Mouse (Mus musculus) gastrocnemius, postnatal 10 days (tissue): Measurements from ENCODE around the gene Slc35d1. TPM values are rescaled to one million over a fixed set of nuclear protein-coding genes. Genes with fewer than 3 reads are reported as not detected.

Experiments used
- DNase-seq: peaks from one replicate; pipeline ENCODE4 v3.0.0; 2021; ENCODE audit warnings: mixed read lengths
- long read RNA-seq, 2 experiments: library from polyadenylated mRNA; stranded (forward); transcript quantifications; one replicate each; pipeline ENCODE4 v2.0.0; 2021
- total RNA-seq, 2 experiments: library from RNA; stranded (reverse); gene quantifications; 2 replicates each; pipeline ENCODE4 v1.2.3; 2021

Gene Slc35d1
- total RNA-seq, result 1 to 10 TPM; 4.8 to 5.5 TPM
- long read RNA-seq, experiment 1, full-length matches to known transcripts, result 6 of 11 reads
- long read RNA-seq, experiment 1, partial matches to known transcripts, result 2 of 11 reads
- long read RNA-seq, experiment 1, other reads (novel, unspliced or antisense), result 3 of 11 reads
- long read RNA-seq, experiment 2, full-length matches to known transcripts, result 2 of 3 reads
- long read RNA-seq, experiment 2, partial matches to known transcripts, result 0 of 3 reads
- long read RNA-seq, experiment 2, other reads (novel, unspliced or antisense), result 1 of 3 reads

DNA sequence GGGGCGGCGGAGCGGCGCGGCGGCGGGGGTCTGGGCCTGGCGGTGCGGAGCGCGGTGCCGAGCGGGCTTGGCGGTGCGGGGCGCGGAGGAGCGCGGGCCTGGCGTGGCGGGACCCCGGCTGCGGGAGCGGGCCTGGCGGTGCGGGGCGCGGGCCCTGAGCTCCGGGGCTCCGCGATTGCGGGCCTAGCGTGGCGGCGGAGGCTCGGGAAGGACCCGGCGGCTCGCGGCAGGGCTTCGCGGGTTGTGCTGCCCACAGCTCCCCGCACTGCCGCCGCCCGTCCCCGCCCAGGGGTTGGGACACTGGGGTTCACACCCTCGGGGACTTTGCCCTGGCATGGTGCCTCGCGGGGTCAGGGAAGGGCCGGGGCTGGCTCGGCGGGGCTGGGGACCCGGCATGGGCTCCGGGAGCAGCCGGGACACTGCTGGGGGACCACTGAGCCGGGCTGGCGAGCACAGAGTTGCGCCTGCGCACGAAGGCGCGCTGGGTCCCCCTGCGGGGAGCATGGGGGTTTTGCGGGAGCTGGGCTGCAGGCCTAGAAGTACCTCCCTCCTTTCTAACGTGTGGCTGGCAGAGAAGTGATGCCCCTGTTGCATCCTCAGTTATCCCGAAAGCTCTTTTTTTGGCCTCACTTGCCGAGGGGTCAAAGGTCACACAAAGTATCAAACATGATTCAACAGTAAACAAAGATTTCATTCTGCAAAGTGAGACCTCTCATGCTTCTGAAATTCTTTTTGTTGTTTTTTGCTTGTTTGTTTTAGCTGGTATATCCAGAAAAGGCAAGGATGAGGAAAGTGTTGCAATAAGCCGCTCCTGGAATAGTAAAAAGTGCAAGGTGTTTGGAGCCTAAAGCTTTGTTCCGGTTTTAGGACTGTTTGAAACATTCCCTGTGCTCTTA, at the start of gene Slc35d1:
Gene Slc35d1, minus strand, starts transcription at position 240 of the 896 bp plus-strand sequence.
- DNase-seq, result peak; percentile 80

DNA sequence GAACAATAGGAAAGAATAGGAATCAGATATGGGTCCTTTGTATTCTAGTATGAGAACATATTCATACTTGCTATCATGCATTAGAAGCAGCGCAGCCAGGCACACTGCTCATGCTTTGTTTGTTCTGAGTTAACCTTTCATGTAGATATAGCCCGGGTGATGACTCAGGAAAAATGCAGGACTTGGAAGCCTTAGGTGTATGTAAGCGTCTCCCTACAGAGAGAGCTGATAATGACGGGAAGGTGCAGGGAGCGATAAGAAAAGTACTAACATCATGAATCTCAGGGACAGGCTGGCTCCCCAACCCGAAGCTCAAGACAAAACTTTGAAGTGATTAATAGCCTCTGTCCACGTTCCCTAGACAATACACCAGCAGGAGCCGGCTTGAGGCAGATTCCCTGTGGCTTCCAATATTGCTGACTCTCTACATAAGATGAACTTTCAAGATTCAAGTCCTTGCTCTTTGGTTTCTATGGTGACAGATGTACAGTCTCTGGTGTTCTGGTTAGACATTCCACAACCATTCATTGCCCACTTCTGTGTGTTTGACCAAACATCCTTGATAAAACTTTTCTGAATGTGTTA, 48.9 kb upstream of the Slc35d1 start:
- no peak for DNase-seq

GRCm38 (mm10) chr4:103263378-103263777, 48.4 kb upstream of the Slc35d1 start:
- no peak for DNase-seq

DNA sequence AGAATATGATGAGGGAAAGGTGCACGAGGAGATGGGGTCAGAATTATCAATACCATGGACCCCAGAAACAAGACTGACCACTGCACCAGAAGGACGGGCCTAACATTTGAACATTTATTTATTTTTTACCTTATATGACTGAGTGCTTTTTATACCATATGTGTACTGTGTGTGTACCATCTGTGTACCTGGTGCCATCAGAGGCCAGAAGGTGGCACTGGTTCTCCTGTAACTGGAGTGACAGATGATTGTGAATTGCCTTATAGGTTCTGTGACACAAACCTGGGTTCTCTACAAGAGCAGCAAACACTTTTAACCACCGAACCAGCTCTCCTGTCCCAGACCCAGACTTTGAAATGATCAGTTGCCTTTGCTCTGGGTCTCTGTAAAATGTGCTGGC, 43.9 kb upstream of the Slc35d1 start:
- DNase-seq, result no peak

DNA sequence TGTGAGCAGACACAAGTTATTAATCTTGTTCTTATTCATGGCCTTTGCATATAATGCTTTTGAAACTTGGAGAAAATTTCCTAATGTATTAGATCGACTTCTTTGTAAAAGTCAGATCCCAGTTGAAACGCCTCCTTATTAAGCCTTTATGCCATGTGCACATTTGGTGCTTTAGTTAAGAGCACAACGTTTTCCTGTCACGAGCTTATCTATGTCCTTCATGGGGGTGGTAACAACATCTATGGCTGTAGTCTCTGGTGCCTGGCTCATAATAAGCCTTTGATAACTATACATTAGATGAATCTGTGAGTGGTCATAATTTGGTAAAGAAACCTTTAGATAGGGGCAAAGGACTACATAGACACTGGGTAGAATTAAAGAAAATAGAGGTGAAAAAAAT, 38.9 kb upstream of the Slc35d1 start:
- no peak for DNase-seq

DNA sequence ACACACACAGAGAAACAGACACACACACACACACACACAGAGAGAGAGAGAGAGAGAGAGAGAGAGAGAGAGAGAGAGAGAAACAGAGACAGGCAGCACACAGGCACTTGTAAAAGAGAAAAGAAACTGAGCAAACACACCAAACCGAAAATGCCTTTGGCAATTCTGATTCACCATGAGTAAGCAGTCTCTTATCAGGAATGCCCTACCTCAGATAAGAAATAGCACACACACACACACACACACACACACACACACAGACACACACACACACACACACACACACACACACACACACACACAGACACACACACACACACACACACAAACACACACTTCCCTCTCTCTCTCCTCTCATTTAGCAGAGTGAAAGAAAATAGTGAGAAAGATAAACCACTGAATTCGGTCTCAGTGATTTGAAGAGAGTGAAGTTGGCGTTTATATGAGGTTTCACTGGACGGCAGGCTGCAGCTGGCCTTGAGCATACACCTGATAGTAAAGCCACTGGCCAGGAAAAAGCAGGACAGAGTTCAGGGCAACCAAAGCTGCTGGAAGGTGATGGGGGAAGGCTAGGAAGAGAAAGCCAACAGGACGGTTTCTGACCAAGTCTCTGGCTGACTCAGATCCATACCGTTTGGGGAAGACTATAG, 34.6 kb upstream of the Slc35d1 start:
- DNase-seq, result no peak

DNA sequence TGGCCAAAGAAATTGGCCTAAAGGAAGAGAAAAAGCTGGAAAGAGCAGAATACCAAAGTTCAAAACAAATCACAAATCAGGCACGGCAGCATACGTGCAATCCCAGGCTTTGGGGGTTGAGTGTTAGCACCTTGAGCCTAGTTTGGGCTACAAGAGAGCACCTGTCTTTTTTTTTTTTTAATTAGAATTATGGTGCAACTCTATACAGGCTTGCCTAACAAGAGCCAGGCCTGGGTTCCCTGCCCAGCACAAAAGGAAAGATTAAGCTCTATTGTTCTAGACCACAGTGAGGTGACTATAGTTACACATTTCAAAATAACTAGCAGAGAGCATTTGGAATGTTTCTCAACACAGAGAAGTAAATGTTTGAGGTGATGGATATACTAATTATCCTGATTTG, 32.8 kb upstream of the Slc35d1 start:
- DNase-seq, result no peak

- DNase-seq, result no peak
Measured at GRCm38 (mm10) chr4:103247249-103247648, 32.3 kb upstream of the Slc35d1 start.

- DNase-seq, result no peak
Measured at GRCm38 (mm10) chr4:103232156-103232555, 17.2 kb upstream of the Slc35d1 start.

DNA sequence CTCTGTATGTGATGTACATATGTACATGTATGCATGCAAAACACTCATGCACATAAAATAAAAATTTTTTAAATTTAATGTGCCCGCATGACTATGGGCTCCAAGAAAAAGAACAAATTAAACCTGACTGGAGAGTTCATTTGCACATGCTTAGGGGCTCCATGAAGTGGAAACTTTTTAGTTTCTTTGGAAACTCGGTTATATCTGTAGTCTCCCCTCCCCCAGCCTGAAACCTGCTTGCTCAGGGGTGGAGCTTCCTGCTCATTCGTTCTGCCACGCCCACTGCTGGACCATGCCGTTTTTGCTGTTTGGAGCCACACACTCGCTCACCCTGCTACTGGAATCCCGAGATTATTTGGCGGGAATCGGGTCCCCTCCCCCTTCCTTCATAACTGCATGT, 7.9 kb upstream of the Slc35d1 start:
- DNase-seq, result no peak

DNA sequence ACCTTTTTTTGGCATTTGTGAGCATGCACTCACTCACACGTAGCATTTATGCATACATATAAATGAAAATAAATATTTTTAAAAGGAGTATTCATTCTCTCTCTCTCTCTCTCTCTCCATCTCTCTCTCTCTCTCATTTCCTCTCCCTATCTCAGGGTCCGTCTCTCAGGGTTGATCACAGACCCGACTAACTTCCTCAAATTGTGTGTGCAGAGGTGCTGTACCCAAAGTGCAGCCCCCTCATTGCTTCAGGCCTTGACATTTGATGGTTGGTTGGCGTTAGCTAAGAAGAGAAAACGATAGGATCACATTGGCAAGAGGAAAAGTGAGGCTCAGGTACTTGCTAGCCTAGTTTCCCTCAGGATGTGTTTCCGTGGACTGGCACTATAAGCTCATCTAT, 6.8 kb upstream of the Slc35d1 start:
- no peak for DNase-seq

GRCm38 (mm10) chr4:103219011-103219410, 4.0 kb upstream of the Slc35d1 start:
- DNase-seq, result no peak

DNA sequence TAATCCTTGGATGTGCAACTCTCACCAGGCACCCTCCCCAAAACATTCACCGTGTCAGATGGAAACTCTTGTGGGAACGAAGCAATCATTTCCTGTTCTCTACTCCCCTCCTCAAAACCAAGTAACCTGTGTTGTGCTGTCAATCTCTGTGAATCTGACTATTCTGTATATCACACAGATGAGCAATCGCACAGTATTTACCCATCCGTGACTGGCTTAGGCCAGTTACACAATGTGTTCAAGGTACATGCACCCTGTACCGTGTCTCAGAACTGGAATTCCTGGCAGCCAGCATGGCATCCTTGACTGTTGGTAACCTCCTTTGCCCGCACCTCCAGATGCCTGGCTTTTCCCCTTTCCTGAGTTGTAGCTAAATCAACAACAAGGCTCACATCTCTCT, 1.1 kb upstream of the Slc35d1 start:
- DNase-seq, result no peak

DNA sequence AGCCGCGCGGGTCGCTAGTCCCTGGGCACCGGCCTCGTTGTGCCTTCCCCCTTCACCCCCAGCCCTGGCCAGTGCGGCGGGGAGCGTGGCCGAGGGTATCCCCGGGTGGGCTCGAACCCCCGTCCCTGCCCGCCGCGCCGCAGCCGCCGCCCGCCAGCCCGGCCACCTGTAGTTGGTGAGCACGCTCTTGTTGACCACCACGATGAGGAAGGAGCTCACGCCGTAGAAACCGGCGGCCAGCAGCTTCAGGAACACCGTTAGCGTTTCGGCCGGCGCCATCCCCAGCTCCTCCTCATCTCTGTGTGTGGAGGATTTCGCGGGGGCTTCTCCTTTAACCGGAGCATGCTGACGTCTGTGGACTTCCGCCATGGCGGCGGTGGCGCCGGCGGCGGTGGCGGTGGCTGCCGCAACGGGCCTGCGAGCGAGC, 453 bp downstream of the Slc35d1 start:
- peak; percentile 72 for DNase-seq

GRCm38 (mm10) chr4:103213859-103214497, 986 bp downstream of the Slc35d1 start:
- no peak for DNase-seq

DNA sequence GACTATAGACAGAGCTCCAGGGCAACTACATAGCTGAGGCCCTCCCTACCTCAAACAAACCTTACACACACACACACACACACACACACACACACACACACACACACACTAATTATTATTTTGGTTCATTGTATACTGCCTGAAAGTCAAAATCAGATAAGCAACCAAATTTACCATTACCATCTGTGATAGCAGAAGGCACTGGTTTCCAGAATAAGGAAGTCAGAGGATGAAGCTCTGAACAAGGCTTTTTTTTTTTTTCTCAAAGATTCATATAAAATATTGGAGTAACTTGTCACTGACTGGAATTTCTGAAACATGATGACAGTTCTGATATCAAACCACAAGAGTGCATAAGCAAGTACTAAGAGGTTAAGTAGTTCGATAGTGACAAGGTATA, 6.4 kb downstream of the Slc35d1 start:
- DNase-seq, result no peak

- DNase-seq, result no peak
Measured at GRCm38 (mm10) chr4:103203646-103204045, 11.3 kb downstream of the Slc35d1 start.

- no peak for DNase-seq
Measured at GRCm38 (mm10) chr4:103200046-103200445, 14.9 kb downstream of the Slc35d1 start.

GRCm38 (mm10) chr4:103199086-103199485, 15.9 kb downstream of the Slc35d1 start:
- DNase-seq, result no peak

DNA sequence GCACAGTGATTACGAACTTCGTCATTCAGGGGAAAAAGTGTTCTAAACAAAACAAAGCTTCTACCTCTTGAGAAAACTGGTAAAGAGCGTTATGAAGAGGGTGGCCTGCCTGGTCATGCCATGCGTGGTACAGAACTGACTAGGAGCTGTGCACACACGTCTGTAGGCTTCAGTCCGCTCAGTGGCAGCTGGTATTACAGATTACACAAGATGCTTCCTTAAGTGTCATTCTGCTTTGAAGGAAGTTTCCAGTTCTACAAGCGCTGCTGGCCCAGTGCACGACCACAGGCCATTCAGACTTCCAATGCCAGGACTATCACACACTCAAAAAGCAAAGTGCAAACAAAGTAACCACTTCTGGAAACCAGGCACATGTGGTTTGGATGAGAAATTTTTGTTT, 17.6 kb downstream of the Slc35d1 start:
- DNase-seq, result no peak

GRCm38 (mm10) chr4:103192421-103192820, 22.5 kb downstream of the Slc35d1 start:
- DNase-seq, result no peak
